Mouse (Mus musculus) stomach, embryonic 16.5 days (tissue): ENCODE results near the gene Cfap73. TPM values are rescaled to one million over a fixed set of nuclear protein-coding genes. Genes with fewer than 3 reads are reported as not detected.
A peak's percentile ranks its signal among the peaks of the same experiment; 100 is the strongest.

Experiments
- ATAC-seq: fragments of 200-750 bp; cut with Nextera tagmentation; 2 replicates; pipeline ENCODE4 v1.8.0; 2017; ENCODE audit warnings: moderate number of reproducible peaks, moderate TSS enrichment; ENCODE audit not compliant: insufficient read depth, low FRiP score
- H3K27ac ChIP-seq: fragments of 300-500 bp; sonication (generic); 2 replicates; pipeline ENCODE4 v1.5.1; 2014; ENCODE audit warnings: low read length
- H3K27me3 ChIP-seq: fragments of 300-500 bp; sonication (generic); 2 replicates; pipeline ENCODE4 v1.6.1; 2014; ENCODE audit warnings: low read length, control low read depth, mixed read lengths; ENCODE audit not compliant: control insufficient read depth, insufficient read depth
- H3K36me3 ChIP-seq: fragments of 300-500 bp; sonication (generic); 2 replicates; pipeline ENCODE4 v1.6.1; 2014; ENCODE audit warnings: low read length; ENCODE audit not compliant: control insufficient read depth, insufficient read depth
- H3K4me1 ChIP-seq: fragments of 300-500 bp; sonication (generic); 2 replicates; pipeline ENCODE4 v1.6.1; 2014; ENCODE audit warnings: low read length, control low read depth, mixed read lengths; ENCODE audit not compliant: control insufficient read depth, insufficient read depth
- H3K4me2 ChIP-seq: fragments of 300-500 bp; sonication (generic); 2 replicates; pipeline ENCODE4 v1.6.1; 2014; ENCODE audit warnings: low read depth, low read length, mixed read lengths
- H3K4me3 ChIP-seq: fragments of 300-500 bp; sonication (generic); replicated peaks from 2 replicates; pipeline ENCODE4 v1.5.1; 2014; ENCODE audit warnings: mild to moderate bottlenecking, low read length
- H3K9ac ChIP-seq: fragments of 300-500 bp; sonication (generic); 2 replicates; pipeline ENCODE4 v1.6.1; 2014; ENCODE audit warnings: low read length
- H3K9me3 ChIP-seq: fragments of 300-500 bp; sonication (generic); replicated peaks from 2 replicates; pipeline ENCODE4 v1.6.1; 2016; ENCODE audit warnings: low read length, control low read depth; ENCODE audit not compliant: control insufficient read depth
- WGBS: fragments of 180-500 bp; shearing (Covaris S2); extraction: QIAGEN DNeasy Blood & Tissue Kit; methylation state at CpG from one replicate; pipeline ENCODE4 v1.1.7; 2014; 5-methylcytosine and 5-hydroxymethylcytosine counted together
- polyA plus RNA-seq: library from polyadenylated mRNA; unstranded; fragments of >200 nt; fragmentation: Nextera tagmentation; extraction: Ambion mirVana; gene quantifications from 2 replicates; pipeline ENCODE4 v1.2.1, GENCODE M21; 2015

Cfap73 gene
- polyA plus RNA-seq, 1 experiment from 2014 or later, result not detected

- H3K9me3 ChIP-seq, result no peaks in the 10 kb centered on the region
- H3K27me3 ChIP-seq, result peaks cover 26% of the 10 kb centered on the region
- peak; percentile 54 for ATAC-seq
- peak overlapping the region; percentile 33 for H3K4me3 ChIP-seq
- peak overlapping the region; percentile 60 for H3K4me2 ChIP-seq
- no peaks in the 10 kb centered on the region for H3K36me3 ChIP-seq
- H3K27ac ChIP-seq, result no peak overlapping the region
- H3K4me1 ChIP-seq, result peaks cover 8% of the 10 kb centered on the region; the same call in 1 of the 2 replicates
- 0 out of 2 replicates have a peak overlapping the region, but pooled peaks have one; percentile 6 for H3K9ac ChIP-seq
- 3% methylated on average over 21 of the region's 21 CpGs for WGBS
These were observed 15.4 kb upstream of the Cfap73 start for GRCm38 (mm10) chr5:120649374-120649933.

- Histone ChIP-seq H3K36me3 (no peaks in the 10 kb centered on the region), H3K4me1 (peaks cover 8% of the 10 kb centered on the region; the same call in 1 of the 2 replicates), H3K27me3 (peaks cover 26% of the 10 kb centered on the region), H3K27ac (no peak within 1 kb of the TSS), H3K9ac (peak within 1 kb of the TSS; percentile 41), H3K9me3 (no peaks in the 10 kb centered on the region), H3K4me2 (peak within 1 kb of the TSS; percentile 60), H3K4me3 (peak within 1 kb of the TSS; percentile 33)
- 1% methylated on average over 52 of the region's 53 CpGs for WGBS
- peak; percentile 28; the same call in 1 of the 2 replicates for ATAC-seq
These were observed 14.7 kb upstream of the Cfap73 start, which contains the start of gene Rasal1 for GRCm38 (mm10) chr5:120648569-120649373. Rasal1 (plus strand) TSS chr5:120648812.

- Histone ChIP-seq H3K9me3 (no peaks in the 10 kb centered on the region), H3K9ac (no peak overlapping the region), H3K27ac (no peak overlapping the region), H3K4me2 (peak overlapping the region; percentile 60), H3K36me3 (no peaks in the 10 kb centered on the region), H3K4me1 (peaks cover 8% of the 10 kb centered on the region; the same call in 1 of the 2 replicates), H3K4me3 (peak overlapping the region; percentile 33; the same call in 1 of the 2 replicates), H3K27me3 (peaks cover 26% of the 10 kb centered on the region)
- no peak for ATAC-seq
- 30% methylated on average over 12 of the region's 12 CpGs for WGBS
These were observed 13.9 kb upstream of the Cfap73 start for GRCm38 (mm10) chr5:120647814-120648491.

- WGBS, result 61% methylated on average over 4 of the region's 4 CpGs
- Histone ChIP-seq H3K4me1 (peaks cover 8% of the 10 kb centered on the region; the same call in 1 of the 2 replicates), H3K9me3 (no peaks in the 10 kb centered on the region), H3K27ac (no peak overlapping the region), H3K4me3 (no peak overlapping the region), H3K36me3 (no peaks in the 10 kb centered on the region), H3K27me3 (peaks cover 26% of the 10 kb centered on the region), H3K4me2 (no peak overlapping the region), H3K9ac (no peak overlapping the region)
- no peak for ATAC-seq
These were observed 13.3 kb upstream of the Cfap73 start for GRCm38 (mm10) chr5:120647361-120647760.

GRCm38 (mm10) chr5:120645851-120646250 lies 11.8 kb upstream of the Cfap73 start:
- 53% methylated on average over 6 of the region's 6 CpGs for WGBS
- H3K27ac ChIP-seq, result no peak overlapping the region

GRCm38 (mm10) chr5:120644227-120644626 lies 10.2 kb upstream of the Cfap73 start:
- Histone ChIP-seq H3K27me3 (peaks cover 15% of the 10 kb centered on the region), H3K36me3 (no peaks in the 10 kb centered on the region), H3K4me1 (peaks cover 8% of the 10 kb centered on the region; the same call in 1 of the 2 replicates), H3K9me3 (no peaks in the 10 kb centered on the region), H3K4me3 (no peak overlapping the region), H3K27ac (no peak overlapping the region), H3K4me2 (no peak overlapping the region), H3K9ac (no peak overlapping the region)
- 75% methylated on average over 3 of the region's 3 CpGs for WGBS
- no peak for ATAC-seq

More at GRCm38 (mm10) chr5:120645851-120646250, 11.8 kb upstream of the Cfap73 start:
- no peak for ATAC-seq
- H3K27me3 ChIP-seq, result peaks cover 26% of the 10 kb centered on the region
- peaks cover 8% of the 10 kb centered on the region; the same call in 1 of the 2 replicates for H3K4me1 ChIP-seq
- no peak overlapping the region for H3K4me2 ChIP-seq
- no peak overlapping the region for H3K9ac ChIP-seq
- H3K4me3 ChIP-seq, result no peak overlapping the region
- no peaks in the 10 kb centered on the region for H3K36me3 ChIP-seq
- no peaks in the 10 kb centered on the region for H3K9me3 ChIP-seq

- ATAC-seq, result no peak
- WGBS, result 66% methylated on average over 14 of the region's 14 CpGs
- no peaks in the 10 kb centered on the region for H3K36me3 ChIP-seq
These were observed 9.5 kb upstream of the Cfap73 start for GRCm38 (mm10) chr5:120643365-120644085.

GRCm38 (mm10) chr5:120640094-120640493 lies 6.1 kb upstream of the Cfap73 start:
- no peak overlapping the region for H3K4me2 ChIP-seq
- H3K4me3 ChIP-seq, result no peak overlapping the region
- no peaks in the 10 kb centered on the region for H3K4me1 ChIP-seq
- H3K27ac ChIP-seq, result no peak overlapping the region
- H3K9me3 ChIP-seq, result no peaks in the 10 kb centered on the region
- H3K9ac ChIP-seq, result no peak overlapping the region
- H3K27me3 ChIP-seq, result no peaks in the 10 kb centered on the region
- WGBS, result 88% methylated on average over 7 of the region's 7 CpGs
- H3K36me3 ChIP-seq, result no peaks in the 10 kb centered on the region
- no peak for ATAC-seq

More at GRCm38 (mm10) chr5:120643365-120644085, 9.5 kb upstream of the Cfap73 start:
- Histone ChIP-seq H3K4me1 (peaks cover 4% of the 10 kb centered on the region; the same call in 1 of the 2 replicates), H3K27me3 (0 out of 2 replicates have a peak, but pooled peaks cover 9% of the 10 kb centered on the region), H3K9ac (no peak overlapping the region), H3K4me2 (no peak overlapping the region), H3K4me3 (no peak overlapping the region), H3K27ac (no peak overlapping the region), H3K9me3 (no peaks in the 10 kb centered on the region)
